Mouse (Mus musculus) CH12.LX (cell line): ENCODE measurements around the gene Rerg. TPM values are rescaled to one million over a fixed set of nuclear protein-coding genes. Genes with fewer than 3 reads are reported as not detected.
"Not testable (repeated sequence)": the region's sequence is repeated elsewhere in the genome, so short reads cannot be mapped to it uniquely, and the experiment has no call there.

Experiments
- DNase-seq: peaks from one replicate; pipeline ENCODE4 v3.0.0-alpha.2; 2013; ENCODE audit errors: extremely low read depth
- H3K27ac ChIP-seq: 2 replicates; pipeline ENCODE4 v1.5.1; 2012; ENCODE audit warnings: low read depth, mild to moderate bottlenecking, control low read depth, moderate library complexity; ENCODE audit not compliant: insufficient read depth
- H3K27me3 ChIP-seq: replicated peaks from 2 replicates; pipeline ENCODE3; 2012; ENCODE audit warnings: inconsistent platforms
- H3K36me3 ChIP-seq, 2 experiments: replicated peaks in 1 of 2; 2 replicates each; pipeline versions ENCODE3 to v1.6.1; 2012; ENCODE audit warnings: inconsistent platforms in 1 of 2, low read length in 1 of 2, mild to moderate bottlenecking in 1 of 2, mixed read lengths in 1 of 2, moderate library complexity in 1 of 2; ENCODE audit not compliant: control insufficient read depth in 1 of 2, insufficient read depth in 1 of 2
- H3K4me1 ChIP-seq, 2 experiments: 2 replicates each; pipeline ENCODE4 v1.6.1; 2012; ENCODE audit warnings: inconsistent platforms in 1 of 2, moderate library complexity in 1 of 2; ENCODE audit not compliant: insufficient read depth in 2 of 2, control insufficient read depth in 1 of 2
- H3K4me2 ChIP-seq: 2 replicates; pipeline ENCODE4 v1.6.1; 2012; ENCODE audit warnings: low read depth, mild to moderate bottlenecking, control low read depth; ENCODE audit not compliant: poor library complexity, insufficient read depth, severe bottlenecking
- H3K4me3 ChIP-seq, 3 experiments: fragments of 150-350 bp in 1 of 3; sonication (generic) in 1 of 3; replicated peaks in 1 of 3; 2 replicates each; pipeline versions ENCODE3 to v1.5.1; 2011 to 2012; ENCODE audit warnings: low read depth in 2 of 3, low read length in 2 of 3, mild to moderate bottlenecking in 2 of 3, moderate library complexity in 2 of 3, control low read depth in 1 of 3, improper control_type of control experiment in 1 of 3, inconsistent platforms in 1 of 3, mixed read lengths in 1 of 3; ENCODE audit not compliant: poor library complexity in 1 of 3
- H3K79me2 ChIP-seq: replicated peaks from 2 replicates; pipeline ENCODE4 v1.6.1; 2012; ENCODE audit warnings: mild to moderate bottlenecking, moderate library complexity; ENCODE audit not compliant: control insufficient read depth, poor library complexity, insufficient read depth, severe bottlenecking; ENCODE audit errors: extremely low read depth
- H3K9ac ChIP-seq: 2 replicates; pipeline ENCODE4 v1.6.1; 2012; ENCODE audit warnings: low read depth, mild to moderate bottlenecking, control low read depth, moderate library complexity; ENCODE audit not compliant: insufficient read depth
- H3K9me3 ChIP-seq: replicated peaks from 2 replicates; pipeline ENCODE3; 2012; ENCODE audit warnings: low read length, inconsistent platforms, mixed read lengths
- BHLHE40 ChIP-seq: IDR thresholded peaks from 2 replicates; pipeline ENCODE4 v1.6.1; 2011; ENCODE audit warnings: mild to moderate bottlenecking, low read depth, low read length, improper control_type of control experiment
- CHD2 ChIP-seq: IDR thresholded peaks from 2 replicates; pipeline ENCODE4 v1.6.1; 2011; ENCODE audit warnings: low read length, improper control_type of control experiment
- CTCF ChIP-seq, 2 experiments: IDR thresholded peaks in 1 of 2; conservative IDR thresholded peaks in 1 of 2; 2 replicates each; pipeline ENCODE4 v1.5.1; 2011 to 2012; ENCODE audit warnings: low read depth in 2 of 2, low read length in 2 of 2, improper control_type of control experiment in 1 of 2, inconsistent platforms in 1 of 2, mild to moderate bottlenecking in 1 of 2, moderate library complexity in 1 of 2
- HCFC1 ChIP-seq: IDR thresholded peaks from 2 replicates; pipeline ENCODE4 v1.6.1; 2012; ENCODE audit warnings: low read depth, mild to moderate bottlenecking, inconsistent platforms, low read length, improper control_type of control experiment
- JUN ChIP-seq: IDR thresholded peaks from 2 replicates; pipeline ENCODE4 v1.6.1; 2011; ENCODE audit warnings: low read depth, mild to moderate bottlenecking, low read length, improper control_type of control experiment, moderate library complexity; ENCODE audit not compliant: insufficient read depth
- JUND ChIP-seq: conservative IDR thresholded peaks from 2 replicates; pipeline ENCODE4 v1.6.1; 2011; ENCODE audit warnings: low read depth, low read length, improper control_type of control experiment
- KAT2A ChIP-seq: IDR thresholded peaks from 2 replicates; pipeline ENCODE4 v1.6.1; 2012; ENCODE audit warnings: low read length, improper control_type of control experiment, inconsistent platforms; ENCODE audit not compliant: insufficient replicate concordance
- MEF2A ChIP-seq: IDR thresholded peaks from 2 replicates; pipeline ENCODE4 v1.6.1; 2014; ENCODE audit warnings: low read depth, mild to moderate bottlenecking, inconsistent platforms, low read length, improper control_type of control experiment, borderline replicate concordance
- POLR2AphosphoS2 ChIP-seq: IDR thresholded peaks from 2 replicates; pipeline ENCODE4 v1.6.1; 2011; ENCODE audit warnings: low read depth, low read length, improper control_type of control experiment
- RAD21 ChIP-seq: IDR thresholded peaks from 2 replicates; pipeline ENCODE4 v1.6.1; 2011; ENCODE audit warnings: low read depth, mild to moderate bottlenecking, low read length, improper control_type of control experiment, moderate library complexity
- SIN3A ChIP-seq: IDR thresholded peaks from 2 replicates; pipeline ENCODE4 v1.6.1; 2012; ENCODE audit warnings: low read length, improper control_type of control experiment, inconsistent platforms
- SMC3 ChIP-seq: IDR thresholded peaks from 2 replicates; pipeline ENCODE4 v1.6.1; 2011; ENCODE audit warnings: low read depth, low read length, improper control_type of control experiment
- TBP ChIP-seq: conservative IDR thresholded peaks from 2 replicates; pipeline ENCODE4 v1.6.1; 2011; ENCODE audit warnings: low read depth, low read length, improper control_type of control experiment
- UBTF ChIP-seq: IDR thresholded peaks from 2 replicates; pipeline ENCODE4 v1.6.1; 2012; ENCODE audit warnings: low read depth, mild to moderate bottlenecking, inconsistent platforms, low read length, improper control_type of control experiment, moderate library complexity
- dilution Hi-C: fragments of 300-500 bp; cut with MboI; formaldehyde crosslinking; loops from 2 replicates; pipeline ENCODE4 v1.14.3; 2020; ENCODE audit warnings: low sequenced_read_pairs; ENCODE audit not compliant: extremely low pct_unique_long_range_greater_than_20kb, extremely low pct_ligation_motif_present
- in situ Hi-C: fragments of 300-500 bp; cut with MboI; formaldehyde crosslinking; loops from 3 replicates; pipeline ENCODE4 v1.14.3; 2019; ENCODE audit warnings: low sequenced_read_pairs, low pct_ligation_motif_present, low pct_unique_long_range_greater_than_20kb, mixed read lengths
- polyA plus RNA-seq: library from polyadenylated mRNA; unstranded; fragments of >175 nt; gene quantifications from 2 replicates; pipeline ENCODE4 v1.2.1, GENCODE M21; 2012; ENCODE audit warnings: low read depth; ENCODE audit not compliant: insufficient read length
- total RNA-seq, 2 experiments: library from RNA; depleted of rRNA; stranded (reverse); fragments of 300-350 nt in 1 of 2; fragments of >200 nt in 1 of 2; gene quantifications; 2 replicates each; pipeline ENCODE4 v1.2.3; 2012 to 2014

Rerg gene
- total and polyA plus RNA-seq, 3 experiments = not detected

- no peak for DNase-seq
- no peak overlapping the region for H3K9ac ChIP-seq
- H3K4me3 ChIP-seq = no peak overlapping the region
- in situ Hi-C loops = no loop called here
- peaks cover 5% of the 10 kb centered on the region for H3K9me3 ChIP-seq
- no peaks in the 10 kb centered on the region for H3K36me3 ChIP-seq
- dilution Hi-C loops = no loop called here
- TF ChIP-seq SIN3A = no peak
- no peak for TF ChIP-seq SMC3
- no peak for TF ChIP-seq POLR2AphosphoS2
- TF ChIP-seq KAT2A = no peak
- TF ChIP-seq JUND = no peak
- TF ChIP-seq TBP = no peak
- TF ChIP-seq HCFC1 = no peak
- H3K27ac ChIP-seq = no peak overlapping the region
- no peaks in the 10 kb centered on the region for H3K79me2 ChIP-seq
- no peaks in the 10 kb centered on the region for H3K27me3 ChIP-seq
- H3K4me2 ChIP-seq = no peak overlapping the region
- H3K4me1 ChIP-seq = no peaks in the 10 kb centered on the region
These were observed 123.3 kb downstream of the Rerg start for GRCm38 (mm10) chr6:137047036-137047435.

DNA sequence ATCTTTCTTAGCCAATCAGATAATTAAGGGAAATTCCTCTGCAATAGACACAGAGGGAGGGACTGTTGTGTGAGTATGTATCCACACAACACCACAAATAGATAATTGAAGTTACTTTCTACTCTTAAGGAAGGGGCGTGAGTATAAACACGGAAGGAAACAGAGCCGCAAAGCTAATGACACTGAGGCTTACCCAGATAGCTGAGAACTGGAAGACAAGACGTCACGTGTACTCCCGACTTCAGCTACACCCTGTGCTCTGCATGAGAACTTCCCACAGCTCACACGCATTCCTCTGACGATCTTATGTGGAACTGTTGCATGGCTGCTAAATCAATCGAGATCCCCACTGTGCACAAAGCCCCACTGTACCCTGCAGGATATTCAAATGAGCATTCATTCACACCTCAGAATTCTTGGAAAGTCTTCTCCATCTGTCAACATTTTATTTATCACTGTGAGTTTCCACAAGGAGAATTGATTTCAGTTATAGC, 125.2 kb downstream of the Rerg start:
- H3K36me3 ChIP-seq = no peaks in the 10 kb centered on the region
- in situ Hi-C loops (no loop called here), dilution Hi-C loops (no loop called here)
- no peak overlapping the region for H3K27ac ChIP-seq
- no peaks in the 10 kb centered on the region for H3K4me1 ChIP-seq
- H3K9me3 ChIP-seq = peaks cover 5% of the 10 kb centered on the region
- H3K4me3 ChIP-seq = no peak overlapping the region
- no peaks in the 10 kb centered on the region for H3K27me3 ChIP-seq
- TF ChIP-seq CHD2 (no peak), JUN (no peak), HCFC1 (no peak), MEF2A (no peak), RAD21 (no peak), CTCF (conservative IDR thresholded peaks at IDR 0.05 in 1 of 2, IDR thresholded peaks at IDR 0.05 in 1 of 2; ENCODE audit: low read depth in 2 of 2, low read length in 2 of 2) (no peak), BHLHE40 (no peak), UBTF (no peak)
- H3K79me2 ChIP-seq = no peaks in the 10 kb centered on the region
- no peak overlapping the region for H3K4me2 ChIP-seq
- no peak overlapping the region for H3K9ac ChIP-seq
- DNase-seq = no peak

DNA sequence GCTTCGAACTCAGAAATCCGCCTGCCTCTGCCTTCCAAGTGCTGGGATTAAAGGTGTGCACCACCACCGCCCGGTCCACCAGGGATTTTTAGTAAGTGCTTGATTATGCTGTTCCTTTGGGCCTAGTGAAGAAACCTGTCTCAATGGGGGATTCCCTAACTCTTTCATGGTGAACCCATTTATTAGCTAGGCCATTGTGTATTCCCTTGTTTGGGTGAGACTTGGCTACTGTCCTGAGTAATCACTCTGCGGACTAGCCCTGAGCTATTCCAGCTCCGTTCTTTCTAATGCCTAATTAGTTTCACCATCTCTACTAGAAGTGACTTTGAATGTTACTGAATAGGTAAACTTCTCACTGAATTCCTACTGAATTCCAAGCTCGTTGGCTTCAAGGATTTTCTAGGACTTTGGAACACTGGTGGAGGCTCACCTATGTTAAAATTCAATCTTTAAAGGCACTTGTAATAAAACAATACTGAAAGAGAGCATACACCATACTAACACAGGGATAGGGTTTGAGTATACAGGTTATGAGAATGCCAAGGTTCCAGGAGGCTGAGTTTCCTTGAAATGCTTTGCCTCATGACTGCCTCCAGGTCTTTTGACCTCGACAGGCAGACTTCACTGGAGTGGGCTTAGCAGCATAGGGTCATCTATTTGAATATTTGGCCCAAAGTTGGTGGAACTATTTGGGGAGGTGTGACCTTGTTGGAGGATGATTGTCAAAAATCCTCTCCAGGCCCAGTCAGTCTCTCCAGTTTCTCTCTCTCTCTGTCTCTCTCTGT, 134.5 kb downstream of the Rerg start:
- in situ Hi-C loops, H3K36me3 ChIP-seq: not testable (repeated sequence)

More for the DNA sequence above, 134.5 kb downstream of the Rerg start:
- H3K4me2 ChIP-seq, H3K9me3 ChIP-seq, H3K4me1 ChIP-seq, H3K4me3 ChIP-seq, H3K27ac ChIP-seq, H3K79me2 ChIP-seq, dilution Hi-C loops, H3K9ac ChIP-seq, DNase-seq, H3K27me3 ChIP-seq: not testable (repeated sequence)
